Comparison of ENCODE assay signal across 32 mouse cellular contexts in genomic region chr12:37167742-37168141, GRCm38 (mm10). TPM values are rescaled to one million over a fixed set of nuclear protein-coding genes. Genes with fewer than 3 reads are reported as not detected.
DNase-seq lines count a peak whose midpoint lies in the region; ATAC-seq and TF ChIP-seq lines count a peak whose summit lies in the region.
"Had no signal": no experiment of that assay in that cellular context is flagged by ENCODE, and none has a peak within 500 bp of the region (broad histone marks: within the 10 kb centered on the region; RNA-seq: fewer than 3 reads in every experiment).

No protein-coding gene starts in this region.

- no peak for DNase-seq in liver
- DNase-seq in cerebellum, adult 11-12 months = peak; percentile 8
- DNase-seq in cerebellum, adult 9-11 months = peak; percentile 11
- no peak for DNase-seq in liver, postnatal 0 days
- no peak for DNase-seq in kidney, adult 18-20 months
- no peak for DNase-seq in layer of hippocampus, postnatal 14 days (ENCODE audit: low spot score in 2 of 2)
- DNase-seq: adrenal gland, postnatal 25 days; gastrocnemius, postnatal 14 days; heart, adult 11 months; heart, postnatal 4 days; kidney, adult 9 months; kidney, postnatal 4 days; layer of hippocampus, postnatal 36 days; liver, embryonic 13.5 days; lung, postnatal 36 days; right cerebral cortex, adult 18-20 months; thymus, adult 2 months; thymus, postnatal 36 days had no signal

- H3K27ac ChIP-seq in liver, embryonic 15.5 days (replicated peaks) = no peak overlapping the region
- H3K27ac ChIP-seq in liver, postnatal 0 days (ENCODE audit: low read depth) = no peak overlapping the region
- H3K27ac ChIP-seq: embryonic facial prominence, embryonic 12.5 days; heart, embryonic 10.5 days; hindbrain, embryonic 13.5 days; liver, embryonic 13.5 days; lung, embryonic 15.5 days; stomach, postnatal 0 days had no signal

- no peaks in the 10 kb centered on the region for H3K4me1 ChIP-seq in liver, embryonic 15.5 days (replicated peaks)
- H3K4me1 ChIP-seq in liver, postnatal 0 days (ENCODE audit: insufficient read depth) = no peaks in the 10 kb centered on the region
- H3K4me1 ChIP-seq: embryonic facial prominence, embryonic 12.5 days; heart, embryonic 10.5 days; hindbrain, embryonic 13.5 days; liver, embryonic 13.5 days; lung, embryonic 15.5 days had no signal

- ATAC-seq in liver, embryonic 15.5 days (ENCODE audit: insufficient read depth) = 0 out of 2 replicates have a peak, but pooled peaks have one; percentile 37
- ATAC-seq in liver, postnatal 0 days = peak; percentile 84
- ATAC-seq: CD4-positive, CD25-positive, alpha-beta regulatory T cell, adult 4 months; forebrain, embryonic 14.5 days; intestine, embryonic 16.5 days; midbrain, embryonic 16.5 days had no signal

- H3K36me3 ChIP-seq in liver, embryonic 15.5 days (replicated peaks) = no peaks in the 10 kb centered on the region
- no peaks in the 10 kb centered on the region for H3K36me3 ChIP-seq in liver, postnatal 0 days (replicated peaks; ENCODE audit: insufficient read depth, low read length)
- H3K36me3 ChIP-seq: embryonic facial prominence, embryonic 12.5 days; heart, embryonic 10.5 days; hindbrain, embryonic 13.5 days; liver, embryonic 13.5 days; lung, embryonic 15.5 days had no signal

- no peak for TF ChIP-seq CTCF in liver, postnatal 0 days (IDR thresholded peaks at IDR 0.05; ENCODE audit: low read depth)

- no peak overlapping the region for H3K9ac ChIP-seq in liver, embryonic 15.5 days
- H3K9ac ChIP-seq in liver, postnatal 0 days (replicated peaks) = no peak overlapping the region
- H3K9ac ChIP-seq: embryonic facial prominence, embryonic 12.5 days; hindbrain, embryonic 13.5 days; liver, embryonic 13.5 days; lung, embryonic 15.5 days had no signal

- H3K4me2 ChIP-seq in liver, embryonic 15.5 days = no peak overlapping the region
- no peak overlapping the region for H3K4me2 ChIP-seq in liver, postnatal 0 days (ENCODE audit: low read depth, low read length)
- H3K4me2 ChIP-seq: embryonic facial prominence, embryonic 12.5 days; hindbrain, embryonic 13.5 days; liver, embryonic 13.5 days; lung, embryonic 15.5 days; midbrain, embryonic 11.5 days had no signal

- no peaks in the 10 kb centered on the region for H3K27me3 ChIP-seq in liver, embryonic 15.5 days
- no peaks in the 10 kb centered on the region for H3K27me3 ChIP-seq in liver, postnatal 0 days (ENCODE audit: insufficient read depth, low read length)
- H3K27me3 ChIP-seq: embryonic facial prominence, embryonic 12.5 days; hindbrain, embryonic 13.5 days; liver, embryonic 13.5 days; lung, embryonic 15.5 days had no signal

- H3K9me3 ChIP-seq in liver, embryonic 15.5 days (replicated peaks) = no peaks in the 10 kb centered on the region
- H3K9me3 ChIP-seq in liver, postnatal 0 days (ENCODE audit: low read length) = no peaks in the 10 kb centered on the region
- H3K9me3 ChIP-seq: embryonic facial prominence, embryonic 12.5 days; heart, embryonic 10.5 days; hindbrain, embryonic 13.5 days; liver, embryonic 13.5 days; lung, embryonic 15.5 days had no signal

- no peak overlapping the region for H3K4me3 ChIP-seq in liver, embryonic 15.5 days (replicated peaks)
- no peak overlapping the region for H3K4me3 ChIP-seq in liver, postnatal 0 days (ENCODE audit: low read depth, low read length)
- H3K4me3 ChIP-seq: embryonic facial prominence, embryonic 12.5 days; heart, embryonic 10.5 days; hindbrain, embryonic 13.5 days; liver, embryonic 13.5 days; lung, embryonic 15.5 days had no signal

- no peak for TF ChIP-seq EP300 in liver, postnatal 0 days (IDR thresholded peaks at IDR 0.05; ENCODE audit: low read depth)

RNA-seq across cellular contexts. Expression of gene Meox2, which starts 59.4 kb away (rescaled TPM):
- 0.28 and 0.47 TPM in 2 replicates for polyA plus RNA-seq in liver, embryonic 15.5 days (2015; fragmentation: Nextera tagmentation; extraction: Ambion mirVana)
- 0.05 and 0.17 TPM in 2 replicates for polyA plus RNA-seq in liver, postnatal 0 days (2015; fragmentation: Nextera tagmentation; extraction: Ambion mirVana)
- total RNA-seq in layer of hippocampus, postnatal 14 days (2021) = not detected
- total RNA-seq: layer of hippocampus, adult 8-10 months; layer of hippocampus, postnatal 36 days; megakaryocyte, adult 5-6 weeks; neutrophil, adult 5-6 weeks had no signal
- polyA plus RNA-seq: CD4-positive, CD25-positive, alpha-beta regulatory T cell, adult 4 months had no signal

Comparison
In these comparisons a context has a peak if more than half of its experiments do, and no peak if none do; other contexts are left out.
1. DNase-seq: peak in cerebellum, adult 11-12 months (single experiment) and cerebellum, adult 9-11 months (single experiment); none in liver (single experiment), liver, postnatal 0 days (single experiment), kidney, adult 18-20 months (single experiment) and layer of hippocampus, postnatal 14 days (0 of 2).